Mouse (Mus musculus) right cerebral cortex, postnatal 4 days (tissue): Measurements from ENCODE around the gene Sec23ip.

Source experiments
- DNase-seq: peaks from one replicate; pipeline ENCODE4 v3.0.0-alpha.2; 2022

Sec23ip gene

GRCm38 (mm10) chr7:128790045-128790444, 45.3 kb downstream of the Sec23ip start:
- DNase-seq = no peak

- DNase-seq = no peak
Measured at GRCm38 (mm10) chr7:128793464-128793863, 48.7 kb downstream of the Sec23ip start.

- DNase-seq = no peak
Measured at GRCm38 (mm10) chr7:128824986-128825563, 80.3 kb downstream of the Sec23ip start.

GRCm38 (mm10) chr7:128832455-128833081, 87.8 kb downstream of the Sec23ip start:
- DNase-seq = no peak

GRCm38 (mm10) chr7:128833196-128833595, 88.5 kb downstream of the Sec23ip start:
- no peak for DNase-seq
